Mouse (Mus musculus) v-Abl transformed pro-B cells (cell line): Measurements from ENCODE around the gene Slc29a2.

Experiments used
- in situ Hi-C, 2 experiments: fragments of 400-800 bp; cut with MboI; formaldehyde crosslinking; loops; one replicate each; pipeline ENCODE4 v1.15.1; 2025; ENCODE audit not compliant: unreplicated experiment in 2 of 2

Slc29a2 gene

DNA sequence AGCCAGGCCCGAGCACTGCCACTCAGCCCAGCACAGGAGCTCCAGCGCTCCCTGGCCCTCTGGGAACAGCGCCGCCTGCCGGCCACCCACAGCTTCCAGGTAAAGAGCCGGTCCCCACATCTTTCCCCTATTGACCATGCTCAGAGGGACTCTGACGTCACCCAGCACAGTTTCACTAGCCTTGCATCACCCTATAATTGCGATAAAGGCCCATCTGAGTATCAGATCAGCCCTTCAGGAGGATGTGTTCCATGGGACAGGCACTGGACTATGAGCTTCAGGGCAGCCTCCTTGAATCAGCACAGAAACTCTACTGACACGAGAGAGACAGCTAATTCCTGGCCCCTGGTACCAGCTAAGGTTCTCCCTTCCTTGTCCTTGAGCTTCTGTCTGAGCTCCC lies 30.2 kb downstream of the Slc29a2 start:
- in situ Hi-C loops, result no loop called here

DNA sequence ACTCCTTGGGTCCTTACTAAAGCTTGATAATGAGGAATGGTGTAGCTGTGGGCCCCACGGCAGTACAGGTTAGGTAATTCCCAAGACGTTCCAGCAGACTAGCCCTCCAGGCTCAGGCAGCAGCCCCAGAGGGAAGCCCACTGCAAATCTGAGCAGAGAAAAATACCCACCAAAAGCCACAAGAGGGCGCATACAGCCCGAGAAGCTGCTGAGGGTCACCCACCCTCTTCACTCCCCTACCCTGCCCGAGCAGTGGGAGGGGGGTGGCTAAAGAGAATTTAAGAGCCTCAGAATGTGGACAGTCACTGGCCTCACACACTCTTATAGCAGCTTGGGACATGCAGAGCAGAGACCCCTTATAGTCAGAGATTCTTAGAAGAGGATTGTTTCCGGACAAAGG lies 32.6 kb downstream of the Slc29a2 start:
- in situ Hi-C loops, result no loop called here

DNA sequence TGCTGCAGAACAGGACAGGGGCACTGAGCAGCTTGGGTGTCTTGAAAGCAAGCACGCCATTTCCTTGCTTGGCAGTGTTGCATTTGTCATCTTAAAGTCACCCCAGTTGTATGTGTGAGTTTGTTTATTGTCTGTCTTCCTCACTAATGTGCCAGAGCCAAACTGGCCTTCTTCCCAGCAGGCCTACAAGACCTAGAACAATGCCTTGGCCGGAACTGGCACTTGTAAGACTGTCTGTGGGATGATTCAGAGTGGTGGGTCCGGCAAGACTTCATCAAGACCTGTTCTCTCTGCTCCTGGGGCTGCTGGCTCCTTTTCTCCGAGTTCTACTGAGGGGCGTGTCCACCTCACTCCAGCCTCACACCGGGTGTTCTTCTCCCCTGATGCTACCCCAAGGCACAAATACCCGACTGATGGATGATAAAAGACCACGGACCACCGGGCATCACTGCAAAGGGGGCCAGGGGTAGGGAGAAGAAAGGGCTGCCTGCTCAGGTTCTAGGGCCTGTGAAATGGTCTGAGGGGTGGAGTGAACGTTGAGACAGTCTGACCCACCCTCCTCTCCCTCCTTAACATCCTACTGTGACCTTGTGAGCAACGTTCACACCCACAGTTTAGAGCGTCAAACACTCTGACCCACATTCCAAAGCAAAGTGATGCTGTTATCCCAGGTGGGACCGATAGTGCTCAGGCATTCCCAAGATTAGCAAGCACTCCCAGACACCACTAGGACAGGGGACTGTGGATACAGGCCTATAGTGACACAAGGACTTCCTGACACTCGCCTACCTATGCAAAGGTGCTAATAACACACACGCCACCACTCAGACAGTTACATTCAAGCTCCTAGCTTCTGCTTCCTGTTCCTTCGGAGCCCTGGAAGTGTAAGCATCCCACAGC lies 34.5 kb downstream of the Slc29a2 start:
- in situ Hi-C loops, result no loop called here

DNA sequence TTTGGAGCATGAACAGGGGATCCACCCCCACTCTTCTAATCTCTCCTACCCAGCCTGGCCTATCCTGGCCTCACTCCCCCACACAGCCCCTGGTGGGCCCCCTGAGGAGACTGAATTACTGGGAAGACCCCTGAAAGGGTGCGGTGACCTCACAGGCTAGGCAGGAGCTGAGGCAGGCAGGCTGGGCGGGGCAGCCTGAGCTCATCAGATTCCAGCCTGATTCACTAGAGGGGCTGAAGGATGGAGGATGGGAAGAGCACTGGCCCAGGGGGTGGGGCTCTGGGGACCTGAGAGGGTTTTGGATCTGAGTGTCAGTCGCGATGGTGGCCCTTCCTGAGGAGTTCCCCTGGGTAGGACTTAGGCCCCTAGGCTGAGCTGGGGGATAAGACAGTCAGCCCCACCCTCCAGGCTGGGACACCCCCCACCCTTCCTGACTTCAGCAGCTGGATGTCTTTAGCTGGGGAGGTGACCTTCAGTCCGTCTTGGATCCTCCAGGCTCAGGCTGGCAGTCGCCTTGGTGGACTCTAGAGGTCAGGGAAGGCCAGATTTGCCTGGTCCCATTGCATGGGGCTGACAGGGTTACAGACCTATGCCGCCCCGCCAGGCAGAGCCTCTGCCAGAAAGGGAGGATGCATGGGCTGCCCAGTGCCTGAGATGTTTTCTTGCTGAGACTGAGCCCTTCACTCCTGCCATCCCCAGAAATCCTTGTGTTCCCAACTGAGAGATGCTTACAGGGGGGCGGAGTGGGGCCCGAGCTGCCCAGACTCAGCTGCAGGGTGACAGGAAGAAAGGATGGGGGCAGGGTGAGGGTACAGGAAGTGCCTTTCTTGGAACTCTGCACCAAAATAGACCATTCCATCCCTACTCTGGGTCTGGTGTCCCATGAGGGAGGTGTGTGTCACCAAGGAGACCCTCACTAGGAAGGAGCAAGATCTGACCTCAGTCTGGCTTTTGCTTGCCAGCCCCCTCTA lies 35.4 kb downstream of the Slc29a2 start:
- in situ Hi-C loops, result no loop called here

DNA sequence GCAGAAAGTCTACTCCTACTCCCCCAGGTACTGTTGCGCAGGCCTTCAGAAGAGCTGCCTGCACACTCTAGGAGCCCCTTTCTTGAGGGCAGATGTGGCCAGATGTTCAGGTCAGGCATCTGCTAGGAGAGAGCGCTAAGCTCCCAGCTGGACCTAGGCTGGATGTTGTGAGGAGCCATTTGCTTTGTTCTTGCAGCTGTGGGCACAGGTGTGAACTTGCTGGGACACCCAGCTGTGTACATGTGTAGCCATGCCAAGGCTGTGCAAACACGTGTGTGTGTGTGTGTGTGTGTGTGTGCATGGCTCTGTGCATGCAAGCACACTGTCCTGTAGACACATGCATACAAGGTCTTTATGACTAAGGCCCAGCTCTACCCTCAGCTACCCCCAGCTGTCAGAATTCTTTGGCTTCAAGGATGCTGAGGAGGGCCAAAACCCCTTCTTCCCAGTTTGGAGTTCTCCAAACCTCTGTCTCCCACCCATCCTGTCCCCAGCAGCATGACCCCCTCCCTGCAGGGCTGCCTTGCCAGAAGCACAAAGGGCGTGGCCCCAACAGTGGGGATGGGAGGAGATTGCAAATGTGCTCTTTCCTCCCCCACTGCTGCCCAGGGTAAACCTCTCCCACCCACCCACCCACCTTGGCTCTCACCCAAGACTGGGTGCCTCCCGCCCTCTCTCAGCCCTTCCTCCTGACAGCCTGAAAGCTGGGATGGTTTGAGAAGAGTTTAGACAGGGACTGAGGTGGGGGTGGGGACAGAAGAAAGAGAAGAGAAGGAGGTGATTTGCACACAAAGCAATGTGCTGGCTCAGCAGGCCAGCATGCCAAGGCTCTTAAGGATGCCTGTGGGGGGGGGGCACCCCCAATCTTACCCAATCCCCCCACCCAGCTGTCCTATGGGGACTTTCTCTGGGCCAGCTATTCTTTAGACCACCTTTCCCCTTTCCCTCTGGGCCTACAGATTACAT lies 37.0 kb downstream of the Slc29a2 start:
- in situ Hi-C loops, result no loop called here

DNA sequence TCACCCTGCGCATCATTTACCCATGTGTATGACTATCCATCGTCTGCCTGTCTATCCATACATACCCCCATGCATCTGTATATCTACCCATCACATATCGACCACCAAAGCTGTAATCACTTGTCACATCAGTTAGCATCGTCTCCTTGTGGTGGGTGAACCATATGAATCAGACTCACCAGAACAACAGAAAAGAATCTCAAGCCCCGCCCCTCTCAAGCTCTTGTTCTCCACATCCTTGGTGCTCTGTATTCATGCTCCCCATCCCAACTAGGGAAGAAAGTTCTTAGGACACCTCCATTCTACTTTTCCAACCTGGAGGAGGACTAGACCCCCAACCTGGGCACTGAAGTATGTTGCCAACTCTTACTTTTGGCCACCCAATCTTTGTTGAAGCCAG lies 38.4 kb downstream of the Slc29a2 start:
- in situ Hi-C loops, result no loop called here

DNA sequence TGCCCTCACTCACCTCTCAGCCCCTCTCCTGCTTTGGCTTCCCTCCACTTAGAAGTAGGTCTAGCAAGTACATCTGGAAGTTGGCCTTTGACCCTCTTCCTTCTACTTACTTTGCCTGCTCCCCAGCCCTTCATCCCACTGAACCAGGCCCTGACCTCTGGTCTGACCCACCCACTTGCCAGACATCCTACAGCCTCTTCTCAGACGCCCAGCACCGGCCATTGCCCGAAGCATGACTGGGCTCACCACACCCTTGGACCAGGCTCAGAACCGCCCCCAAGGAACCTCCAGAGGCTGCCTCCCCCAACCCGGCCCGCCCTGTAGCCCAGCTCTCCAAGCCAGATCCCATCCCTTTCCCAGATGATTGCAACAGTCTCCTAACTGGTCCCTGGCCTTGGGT lies 38.8 kb downstream of the Slc29a2 start:
- in situ Hi-C loops, result no loop called here

DNA sequence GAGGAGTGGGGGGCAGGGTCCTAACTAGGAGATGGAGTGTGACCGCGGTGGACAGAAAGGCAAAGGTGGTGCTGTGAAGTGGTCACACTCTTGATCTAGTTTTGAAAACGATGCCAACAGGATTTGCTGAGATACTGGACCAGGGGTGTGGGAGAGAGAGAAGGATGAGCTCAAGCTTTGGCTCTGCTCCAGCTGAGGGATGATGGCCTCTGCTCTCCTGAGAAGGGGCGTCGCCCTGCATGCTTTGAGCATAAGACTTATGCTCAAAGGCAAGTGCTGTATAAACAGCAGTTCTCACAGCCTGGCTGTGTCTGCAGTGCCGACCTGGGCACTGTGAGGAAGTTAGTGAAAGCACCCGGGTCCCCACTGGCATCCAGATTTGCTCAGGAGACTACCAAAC lies 41.4 kb downstream of the Slc29a2 start:
- in situ Hi-C loops, result no loop called here

DNA sequence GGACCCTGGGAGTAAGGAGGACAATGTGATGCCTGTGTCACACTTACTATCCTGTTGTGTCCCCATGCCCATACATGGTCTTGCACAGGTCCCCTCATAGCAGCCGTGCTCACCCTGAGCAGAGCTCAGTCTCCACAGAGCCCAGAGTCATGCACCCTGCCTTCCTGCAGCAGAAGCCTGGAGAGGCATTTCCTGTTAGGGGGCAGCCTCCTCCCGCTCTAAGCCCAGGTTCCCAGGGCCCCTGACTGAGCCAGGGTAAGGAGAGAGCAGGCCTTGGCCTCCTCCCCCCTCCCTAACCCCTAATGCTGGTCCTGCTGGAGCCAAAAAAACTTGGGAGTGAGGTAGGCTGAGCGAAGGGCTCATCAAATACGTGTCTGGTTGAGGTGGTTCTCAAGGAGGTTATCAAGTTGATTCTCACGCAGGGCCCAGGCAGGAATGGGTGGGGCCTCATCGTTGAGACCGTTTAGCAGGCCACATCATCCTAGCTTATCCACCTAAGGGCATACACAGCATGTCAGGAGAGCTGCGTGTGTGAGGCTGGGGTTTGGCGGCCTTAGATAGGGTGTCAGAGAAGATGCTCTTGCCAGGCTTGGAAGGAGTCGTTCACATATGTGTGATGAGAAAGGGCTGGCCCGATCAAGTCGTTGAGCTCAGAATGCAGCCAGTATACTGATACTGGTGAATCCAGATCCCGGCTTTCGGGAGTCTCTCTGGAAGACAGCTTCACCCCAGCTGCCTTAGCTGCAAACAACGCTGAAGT lies 43.6 kb downstream of the Slc29a2 start:
- in situ Hi-C loops, result no loop called here

DNA sequence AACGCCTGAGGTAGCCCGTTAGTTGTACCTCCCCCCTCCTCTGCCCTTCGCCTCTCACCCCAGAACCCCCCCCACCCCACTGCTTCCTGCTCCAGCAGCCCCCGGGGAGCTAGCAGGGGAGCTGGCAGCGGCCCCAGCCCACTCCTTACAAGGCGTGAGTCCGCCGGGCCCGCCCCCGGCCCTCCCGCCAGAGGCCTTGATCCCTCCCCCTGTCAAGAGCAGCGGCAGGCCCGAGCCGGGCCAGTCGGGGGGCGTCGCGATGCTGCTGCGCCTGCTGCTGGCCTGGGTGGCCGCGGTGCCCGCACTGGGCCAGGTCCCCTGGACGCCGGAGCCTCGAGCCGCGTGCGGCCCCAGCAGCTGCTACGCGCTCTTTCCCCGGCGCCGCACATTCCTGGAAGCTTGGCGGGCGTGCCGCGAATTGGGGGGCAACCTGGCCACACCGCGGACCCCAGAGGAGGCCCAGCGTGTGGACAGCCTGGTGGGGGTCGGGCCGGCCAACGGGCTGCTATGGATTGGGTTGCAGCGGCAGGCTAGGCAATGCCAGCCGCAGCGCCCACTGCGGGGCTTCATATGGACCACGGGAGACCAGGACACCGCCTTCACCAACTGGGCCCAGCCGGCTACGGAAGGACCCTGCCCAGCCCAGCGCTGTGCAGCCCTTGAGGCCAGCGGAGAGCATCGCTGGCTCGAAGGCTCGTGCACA lies 44.4 kb downstream of the Slc29a2 start, which contains the start of gene Cd248:
Cd248 (plus strand) TSS at position 212 of the 703 bp plus-strand sequence.
- in situ Hi-C loops, result no loop called here

DNA sequence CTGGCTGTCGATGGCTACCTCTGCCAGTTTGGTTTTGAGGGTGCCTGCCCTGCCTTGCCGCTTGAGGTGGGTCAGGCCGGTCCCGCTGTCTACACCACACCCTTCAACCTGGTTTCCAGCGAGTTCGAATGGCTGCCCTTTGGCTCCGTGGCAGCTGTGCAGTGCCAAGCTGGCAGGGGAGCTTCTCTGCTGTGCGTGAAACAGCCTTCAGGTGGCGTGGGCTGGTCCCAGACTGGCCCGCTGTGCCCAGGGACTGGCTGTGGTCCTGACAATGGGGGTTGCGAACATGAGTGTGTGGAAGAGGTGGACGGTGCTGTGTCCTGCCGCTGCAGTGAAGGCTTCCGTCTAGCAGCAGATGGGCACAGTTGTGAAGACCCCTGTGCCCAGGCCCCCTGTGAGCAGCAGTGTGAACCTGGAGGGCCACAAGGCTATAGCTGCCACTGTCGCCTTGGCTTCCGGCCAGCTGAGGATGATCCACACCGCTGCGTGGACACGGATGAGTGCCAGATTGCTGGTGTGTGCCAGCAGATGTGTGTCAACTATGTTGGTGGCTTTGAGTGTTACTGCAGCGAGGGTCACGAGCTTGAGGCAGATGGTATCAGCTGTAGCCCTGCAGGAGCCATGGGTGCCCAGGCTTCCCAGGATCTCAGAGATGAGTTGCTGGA lies 45.0 kb downstream of the Slc29a2 start:
- in situ Hi-C loops, result no loop called here

DNA sequence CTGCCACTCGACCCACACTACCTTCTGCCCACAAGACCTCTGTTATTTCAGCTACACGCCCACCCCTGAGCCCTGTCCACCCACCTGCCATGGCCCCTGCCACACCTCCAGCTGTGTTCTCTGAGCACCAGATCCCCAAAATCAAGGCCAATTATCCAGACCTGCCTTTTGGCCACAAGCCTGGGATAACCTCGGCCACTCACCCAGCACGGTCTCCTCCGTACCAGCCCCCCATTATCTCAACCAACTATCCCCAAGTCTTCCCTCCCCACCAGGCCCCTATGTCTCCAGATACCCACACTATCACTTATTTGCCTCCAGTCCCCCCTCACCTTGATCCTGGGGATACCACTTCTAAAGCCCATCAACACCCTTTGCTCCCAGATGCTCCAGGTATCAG lies 45.8 kb downstream of the Slc29a2 start:
- in situ Hi-C loops, result no loop called here

DNA sequence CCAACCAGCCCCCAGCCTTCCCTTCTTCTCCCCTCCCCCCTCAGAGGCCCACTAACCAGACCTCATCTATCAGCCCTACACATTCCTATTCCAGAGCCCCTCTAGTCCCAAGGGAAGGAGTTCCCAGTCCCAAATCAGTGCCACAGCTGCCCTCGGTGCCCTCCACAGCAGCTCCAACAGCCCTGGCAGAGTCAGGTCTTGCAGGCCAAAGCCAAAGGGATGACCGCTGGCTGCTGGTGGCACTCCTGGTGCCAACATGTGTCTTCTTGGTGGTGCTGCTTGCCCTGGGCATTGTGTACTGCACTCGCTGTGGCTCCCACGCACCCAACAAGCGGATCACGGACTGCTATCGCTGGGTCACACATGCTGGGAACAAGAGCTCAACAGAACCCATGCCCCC lies 46.3 kb downstream of the Slc29a2 start:
- in situ Hi-C loops, result loop anchor here in 1 of 2 experiments (10.0 kb wide), 1 partner anchor 55 kb away; no protein-coding TSS in a partner anchor

DNA sequence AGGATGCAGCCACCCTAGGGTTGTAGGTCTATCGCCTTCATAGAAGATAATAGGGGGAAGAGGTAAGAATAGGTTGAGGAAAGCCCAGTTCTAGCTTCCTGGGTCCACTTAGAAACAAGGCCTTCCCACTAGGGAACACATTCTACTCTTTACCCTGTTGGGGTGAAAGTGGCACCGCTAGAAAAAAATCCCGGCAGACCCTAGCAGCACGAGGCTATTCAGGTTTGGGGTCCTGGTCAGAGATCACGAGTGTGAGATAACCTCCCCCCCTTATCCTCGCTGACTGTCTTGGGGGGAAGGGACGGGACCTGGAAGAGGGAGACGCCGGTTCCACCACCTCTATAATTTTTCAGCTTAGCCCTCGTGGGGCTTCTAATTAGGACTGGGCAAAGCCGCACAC lies 47.4 kb downstream of the Slc29a2 start:
- in situ Hi-C loops, result loop anchor here in 1 of 2 experiments (10.0 kb wide), 1 partner anchor 56 kb away; no protein-coding TSS in a partner anchor

DNA sequence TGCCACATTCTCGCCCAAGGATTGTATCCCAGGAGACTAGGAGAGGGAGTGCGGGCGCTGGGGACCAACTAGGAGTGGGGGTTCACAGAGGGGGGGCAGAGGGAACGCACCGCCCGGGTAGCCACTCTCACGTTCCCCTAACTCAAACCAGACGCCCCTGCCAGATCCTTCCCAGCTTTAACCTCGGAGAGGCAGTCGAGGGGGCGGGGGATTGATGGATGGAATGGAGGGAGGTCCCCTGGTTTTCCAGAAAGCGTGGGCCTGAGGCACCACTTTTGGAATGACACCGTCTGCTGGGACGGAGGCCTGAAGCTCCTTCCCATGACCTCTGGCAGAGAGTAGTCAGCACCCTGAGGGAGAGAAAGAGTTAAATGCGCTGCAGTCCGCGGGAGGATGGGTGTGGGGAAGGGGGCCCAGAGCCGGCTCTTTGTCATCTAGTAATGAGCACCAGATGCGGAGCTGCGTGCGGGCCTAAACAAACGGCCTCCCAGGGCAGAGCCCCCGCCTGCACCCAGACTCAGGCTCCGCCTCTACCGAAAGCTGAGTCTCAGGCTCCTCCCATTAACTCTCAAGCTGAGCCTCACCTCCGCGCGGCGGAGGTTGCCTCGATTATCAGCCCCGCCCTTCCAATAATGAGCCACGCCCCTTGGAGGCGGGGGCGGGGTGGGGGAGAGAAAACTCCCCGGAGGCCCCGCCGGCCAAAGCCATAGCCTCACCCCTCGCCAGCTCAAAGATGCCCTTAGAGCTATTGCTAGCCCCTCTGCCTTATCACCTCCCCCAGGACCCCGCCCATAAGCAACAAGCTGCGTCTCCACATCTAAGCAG lies 48.1 kb downstream of the Slc29a2 start:
- in situ Hi-C loops, result loop anchor here in 1 of 2 experiments (10.0 kb wide), 1 partner anchor 57 kb away; no protein-coding TSS in a partner anchor

DNA sequence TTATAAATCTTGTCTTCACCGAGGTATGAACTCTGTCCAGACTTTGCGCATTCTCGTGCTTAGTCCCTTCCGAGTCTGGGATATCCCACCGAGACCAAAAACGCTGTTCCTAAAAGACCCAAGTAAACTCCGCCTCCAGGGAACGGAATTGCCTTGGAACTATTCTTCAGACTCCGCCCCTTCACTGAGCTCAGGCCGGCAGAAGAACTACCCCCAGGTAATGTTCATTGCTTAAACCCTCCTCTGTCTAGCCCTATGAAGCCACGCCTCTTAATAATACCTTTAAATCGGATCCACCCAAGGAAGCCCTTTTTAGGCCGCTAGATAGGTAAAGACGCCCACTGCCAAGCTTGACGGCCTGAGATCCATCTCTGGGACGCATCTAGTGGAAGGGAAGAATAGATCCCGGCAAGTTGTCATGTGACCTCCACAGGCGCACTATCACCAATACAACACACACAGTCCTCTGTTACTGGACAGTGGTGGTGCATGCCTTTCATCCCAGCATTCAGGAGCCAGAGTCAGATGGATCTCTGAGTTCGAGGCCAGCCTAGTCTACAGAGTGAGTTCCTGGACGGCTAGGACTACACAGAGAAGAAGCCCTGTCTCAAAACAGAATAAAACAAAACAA lies 48.8 kb downstream of the Slc29a2 start:
- in situ Hi-C loops, result loop anchor here in 1 of 2 experiments (10.0 kb wide), 1 partner anchor 58 kb away; no protein-coding TSS in a partner anchor

DNA sequence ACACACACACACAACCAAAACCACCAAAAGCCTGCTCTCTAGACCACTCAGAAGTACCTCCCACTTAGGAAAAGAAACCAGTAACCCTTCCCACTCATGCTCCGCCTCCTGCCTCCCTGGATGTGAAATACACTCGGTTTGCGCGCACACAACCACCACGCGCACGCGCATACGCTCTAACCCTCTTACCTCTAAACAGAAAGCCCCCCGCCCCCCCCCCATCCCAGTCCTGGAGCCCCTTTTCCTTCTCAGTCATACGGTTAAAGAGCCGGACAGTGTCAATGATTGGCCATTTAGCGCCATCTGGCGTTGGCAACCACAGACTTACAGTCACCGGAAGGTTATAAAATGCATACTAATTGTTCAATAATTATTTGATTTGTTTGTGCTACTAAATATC lies 49.4 kb downstream of the Slc29a2 start:
- in situ Hi-C loops, result loop anchor here in 1 of 2 experiments (10.0 kb wide), 1 partner anchor 58 kb away; no protein-coding TSS in a partner anchor
